Mouse (Mus musculus): ENCODE data around the gene Olfr724.
"Not testable (repeated sequence)": the region's sequence is repeated elsewhere in the genome, so short reads cannot be mapped to it uniquely, and the experiment has no call there.

The Olfr724 gene

GRCm38 (mm10) chr14:49963174-49963573 is at the start of gene Olfr724:
Olfr724 (minus strand) TSS chr14:49963274.
- DNase-seq, result not testable (repeated sequence)

DNA sequence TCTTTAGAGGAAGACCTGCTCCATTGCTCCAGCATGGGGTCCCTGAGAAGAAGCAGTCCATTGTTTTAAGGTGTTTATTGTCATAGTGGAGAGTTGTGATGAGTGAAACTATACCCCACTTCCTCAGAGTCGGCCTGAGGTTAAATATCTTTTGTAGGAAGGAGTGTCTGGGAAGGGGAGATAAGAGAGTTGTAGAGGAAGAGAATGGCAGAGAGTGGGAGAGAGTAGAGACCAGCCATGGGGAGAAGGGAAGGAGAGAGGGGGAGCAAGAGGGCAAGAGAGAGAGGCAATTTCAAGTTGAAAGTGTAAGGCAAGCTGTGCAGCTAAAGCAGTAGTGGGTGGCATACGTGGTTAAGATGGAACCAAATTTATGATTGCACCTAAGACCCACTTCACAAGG is 7.2 kb downstream of the Olfr724 start:
- DNase-seq, result no peak

GRCm38 (mm10) chr14:49931687-49932086 is 31.4 kb downstream of the Olfr724 start, which contains the start of gene Olfr723:
Olfr723 (minus strand) TSS chr14:49931787.
- DNase-seq, result not testable (repeated sequence)
